Mouse (Mus musculus): ENCODE results near the gene Maml3. TPM values are rescaled to one million over a fixed set of nuclear protein-coding genes. Genes with fewer than 3 reads are reported as not detected.

The Maml3 gene
- polyA plus RNA-seq, 1 experiment from 2014 or later, result 5.6 TPM

GRCm38 (mm10) chr3:51825530-51825929 is 279.3 kb downstream of the Maml3 start:
- 73% methylated on average over 10 of the region's 10 CpGs for WGBS
- peaks cover 4% of the 10 kb centered on the region; the same call in 1 of the 2 replicates for H3K4me1 ChIP-seq (replicated peaks)
- no peaks in the 10 kb centered on the region for H3K9me3 ChIP-seq
- no peak overlapping the region for H3K27ac ChIP-seq
- H3K36me3 ChIP-seq, result peaks cover 7% of the 10 kb centered on the region; the same call in 1 of the 2 replicates
- no peak overlapping the region for H3K4me3 ChIP-seq
- no peak for DNase-seq (ENCODE audit: low spot score)
- H3K27me3 ChIP-seq (ENCODE audit: insufficient read depth, poor library complexity, severe bottlenecking), result no peaks in the 10 kb centered on the region

GRCm38 (mm10) chr3:51824506-51824905 is 280.4 kb downstream of the Maml3 start:
- WGBS, result 89% methylated on average over 9 of the region's 9 CpGs
- Histone ChIP-seq H3K27ac (no peak overlapping the region), H3K36me3 (peaks cover 7% of the 10 kb centered on the region; the same call in 1 of the 2 replicates), H3K27me3 (ENCODE audit: insufficient read depth, poor library complexity, severe bottlenecking) (no peaks in the 10 kb centered on the region), H3K4me3 (no peak overlapping the region), H3K4me1 (replicated peaks) (peaks cover 4% of the 10 kb centered on the region; the same call in 1 of the 2 replicates), H3K9me3 (no peaks in the 10 kb centered on the region)
- no peak for DNase-seq (ENCODE audit: low spot score)

- 87% methylated on average over 10 of the region's 10 CpGs for WGBS
Measured at GRCm38 (mm10) chr3:51821551-51821950, 283.3 kb downstream of the Maml3 start.

GRCm38 (mm10) chr3:51819109-51819508 is 285.8 kb downstream of the Maml3 start:
- Histone ChIP-seq H3K9me3 (no peaks in the 10 kb centered on the region), H3K36me3 (no peaks in the 10 kb centered on the region), H3K4me1 (replicated peaks) (peaks cover 28% of the 10 kb centered on the region), H3K27me3 (ENCODE audit: insufficient read depth, poor library complexity, severe bottlenecking) (no peaks in the 10 kb centered on the region), H3K27ac (peak overlapping the region; percentile 70), H3K4me3 (no peak overlapping the region)
- WGBS, result 73% methylated on average over 7 of the region's 7 CpGs
- no peak for DNase-seq (ENCODE audit: low spot score)

More at GRCm38 (mm10) chr3:51821551-51821950, 283.3 kb downstream of the Maml3 start:
- peaks cover 25% of the 10 kb centered on the region for H3K4me1 ChIP-seq (replicated peaks)
- no peaks in the 10 kb centered on the region for H3K36me3 ChIP-seq
- H3K4me3 ChIP-seq, result no peak overlapping the region
- DNase-seq (ENCODE audit: low spot score), result no peak
- H3K9me3 ChIP-seq, result no peaks in the 10 kb centered on the region
- no peaks in the 10 kb centered on the region for H3K27me3 ChIP-seq (ENCODE audit: insufficient read depth, poor library complexity, severe bottlenecking)
- no peak overlapping the region; the same call in 1 of the 2 replicates for H3K27ac ChIP-seq

GRCm38 (mm10) chr3:51817919-51818318 is 287.0 kb downstream of the Maml3 start:
- DNase-seq (ENCODE audit: low spot score), result no peak
- peak overlapping the region; percentile 23; the same call in 1 of the 2 replicates for H3K27ac ChIP-seq
- peaks cover 30% of the 10 kb centered on the region for H3K4me1 ChIP-seq (replicated peaks)
- H3K4me3 ChIP-seq, result no peak overlapping the region
- no peaks in the 10 kb centered on the region for H3K27me3 ChIP-seq (ENCODE audit: insufficient read depth, poor library complexity, severe bottlenecking)
- H3K36me3 ChIP-seq, result no peaks in the 10 kb centered on the region
- no peaks in the 10 kb centered on the region for H3K9me3 ChIP-seq
- WGBS, result 63% methylated on average over 15 of the region's 15 CpGs

- no peaks in the 10 kb centered on the region for H3K9me3 ChIP-seq
- no peaks in the 10 kb centered on the region for H3K36me3 ChIP-seq
- WGBS, result 82% methylated on average over 6 of the region's 6 CpGs
- DNase-seq (ENCODE audit: low spot score), result no peak
- peaks cover 34% of the 10 kb centered on the region for H3K4me1 ChIP-seq (replicated peaks)
- 0 out of 2 replicates have a peak overlapping the region, but pooled peaks have one; percentile 23 for H3K27ac ChIP-seq
- no peak overlapping the region for H3K4me3 ChIP-seq
- no peaks in the 10 kb centered on the region for H3K27me3 ChIP-seq (ENCODE audit: insufficient read depth, poor library complexity, severe bottlenecking)
Measured at GRCm38 (mm10) chr3:51817329-51817728, 287.5 kb downstream of the Maml3 start.

- Histone ChIP-seq H3K4me3 (no peak overlapping the region), H3K4me1 (replicated peaks) (peaks cover 36% of the 10 kb centered on the region), H3K27me3 (ENCODE audit: insufficient read depth, poor library complexity, severe bottlenecking) (no peaks in the 10 kb centered on the region), H3K27ac (no peak overlapping the region), H3K9me3 (no peaks in the 10 kb centered on the region), H3K36me3 (no peaks in the 10 kb centered on the region)
- no peak for DNase-seq (ENCODE audit: low spot score)
- 86% methylated on average over 7 of the region's 7 CpGs for WGBS
Measured at GRCm38 (mm10) chr3:51816517-51817285, 288.2 kb downstream of the Maml3 start.

GRCm38 (mm10) chr3:51814073-51814472 is 290.8 kb downstream of the Maml3 start:
- 82% methylated on average over 4 of the region's 4 CpGs for WGBS

GRCm38 (mm10) chr3:51813186-51813585 is 291.7 kb downstream of the Maml3 start:
- Histone ChIP-seq H3K4me1 (replicated peaks) (peaks cover 56% of the 10 kb centered on the region), H3K27me3 (ENCODE audit: insufficient read depth, poor library complexity, severe bottlenecking) (peaks cover 16% of the 10 kb centered on the region), H3K4me3 (no peak overlapping the region), H3K36me3 (no peaks in the 10 kb centered on the region), H3K9me3 (no peaks in the 10 kb centered on the region), H3K27ac (peak overlapping the region; percentile 25; the same call in 1 of the 2 replicates)
- no peak for DNase-seq (ENCODE audit: low spot score)
- WGBS, result 95% methylated on average over 5 of the region's 5 CpGs

More at GRCm38 (mm10) chr3:51814073-51814472, 290.8 kb downstream of the Maml3 start:
- DNase-seq (ENCODE audit: low spot score), result no peak
- H3K27ac ChIP-seq, result no peak overlapping the region
- no peaks in the 10 kb centered on the region for H3K9me3 ChIP-seq
- H3K4me3 ChIP-seq, result no peak overlapping the region
- no peaks in the 10 kb centered on the region for H3K36me3 ChIP-seq
- peaks cover 58% of the 10 kb centered on the region for H3K4me1 ChIP-seq (replicated peaks)
- peaks cover 7% of the 10 kb centered on the region; the same call in 1 of the 2 replicates for H3K27me3 ChIP-seq (ENCODE audit: insufficient read depth, poor library complexity, severe bottlenecking)

- DNase-seq (ENCODE audit: low spot score), result peak; percentile 48
- Histone ChIP-seq H3K36me3 (no peaks in the 10 kb centered on the region), H3K9me3 (0 out of 2 replicates have a peak, but pooled peaks cover 2% of the 10 kb centered on the region), H3K27ac (peak overlapping the region; percentile 75), H3K4me1 (replicated peaks) (peaks cover 51% of the 10 kb centered on the region), H3K27me3 (ENCODE audit: insufficient read depth, poor library complexity, severe bottlenecking) (peaks cover 35% of the 10 kb centered on the region), H3K4me3 (no peak overlapping the region)
- WGBS, result 65% methylated on average over 7 of the region's 7 CpGs
Measured at GRCm38 (mm10) chr3:51810731-51811130, 294.1 kb downstream of the Maml3 start.

- peaks cover 39% of the 10 kb centered on the region for H3K27me3 ChIP-seq (ENCODE audit: insufficient read depth, poor library complexity, severe bottlenecking)
- H3K9me3 ChIP-seq, result 0 out of 2 replicates have a peak, but pooled peaks cover 2% of the 10 kb centered on the region
- whole genome bisulfite sequencing, result 52% methylated on average over 7 of the region's 7 CpGs
- no peak overlapping the region for H3K4me3 ChIP-seq
- DNase-seq (ENCODE audit: low spot score), result no peak
- H3K4me1 ChIP-seq (replicated peaks), result peaks cover 60% of the 10 kb centered on the region
- peak overlapping the region; percentile 75 for H3K27ac ChIP-seq
- no peaks in the 10 kb centered on the region for H3K36me3 ChIP-seq
Measured at GRCm38 (mm10) chr3:51809822-51810221, 295.1 kb downstream of the Maml3 start.

GRCm38 (mm10) chr3:51807981-51808870 is 296.6 kb downstream of the Maml3 start:
- 0 out of 2 replicates have a peak, but pooled peaks cover 2% of the 10 kb centered on the region for H3K9me3 ChIP-seq
- peaks cover 55% of the 10 kb centered on the region for H3K27me3 ChIP-seq (ENCODE audit: insufficient read depth, poor library complexity, severe bottlenecking)
- no peak for DNase-seq (ENCODE audit: low spot score)
- H3K4me3 ChIP-seq, result no peak overlapping the region
- peaks cover 76% of the 10 kb centered on the region for H3K4me1 ChIP-seq (replicated peaks)
- H3K27ac ChIP-seq, result 0 out of 2 replicates have a peak overlapping the region, but pooled peaks have one; percentile 29
- 85% methylated on average over 16 of the region's 16 CpGs for WGBS
- H3K36me3 ChIP-seq, result no peaks in the 10 kb centered on the region

All from hindbrain, embryonic 10.5 days (tissue).